Mouse (Mus musculus): ENCODE results near the gene Mvk.
A peak's percentile ranks its signal among the peaks of the same experiment; 100 is the strongest.

Gene Mvk

GRCm38 (mm10) chr5:114456995-114457605 is 13.0 kb downstream of the Mvk start:
- ATAC-seq (ENCODE audit: low TSS enrichment) = no peak

GRCm38 (mm10) chr5:114461238-114461637 is 17.2 kb downstream of the Mvk start:
- ATAC-seq (ENCODE audit: low TSS enrichment) = peak; percentile 91

- no peak for ATAC-seq (ENCODE audit: low TSS enrichment)
Measured at GRCm38 (mm10) chr5:114462067-114463040, 18.3 kb downstream of the Mvk start.

DNA sequence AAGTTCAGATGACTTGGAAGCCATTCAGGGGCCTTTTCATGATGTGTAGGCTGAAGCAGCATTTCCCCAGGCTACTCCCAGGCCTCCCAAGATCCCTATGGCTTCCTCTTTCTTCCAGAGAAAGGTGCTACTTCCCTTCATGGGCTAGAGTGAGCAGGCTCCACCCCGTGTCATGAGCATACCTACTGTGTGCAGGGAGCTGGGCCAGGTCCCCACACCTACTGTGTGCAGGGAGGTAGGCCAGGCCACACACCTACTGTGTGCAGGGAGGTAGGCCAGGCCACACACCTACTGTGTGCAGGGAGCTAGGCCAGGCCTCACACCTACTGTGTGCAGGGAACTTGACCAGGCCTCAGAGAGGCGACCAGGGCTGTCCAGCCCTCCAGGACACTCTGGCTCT is 20.5 kb downstream of the Mvk start:
- ATAC-seq (ENCODE audit: low TSS enrichment) = no peak

GRCm38 (mm10) chr5:114465641-114466040 is 21.6 kb downstream of the Mvk start:
- no peak for ATAC-seq (ENCODE audit: low TSS enrichment)

GRCm38 (mm10) chr5:114467019-114467418 is 22.9 kb downstream of the Mvk start:
- no peak for ATAC-seq (ENCODE audit: low TSS enrichment)

DNA sequence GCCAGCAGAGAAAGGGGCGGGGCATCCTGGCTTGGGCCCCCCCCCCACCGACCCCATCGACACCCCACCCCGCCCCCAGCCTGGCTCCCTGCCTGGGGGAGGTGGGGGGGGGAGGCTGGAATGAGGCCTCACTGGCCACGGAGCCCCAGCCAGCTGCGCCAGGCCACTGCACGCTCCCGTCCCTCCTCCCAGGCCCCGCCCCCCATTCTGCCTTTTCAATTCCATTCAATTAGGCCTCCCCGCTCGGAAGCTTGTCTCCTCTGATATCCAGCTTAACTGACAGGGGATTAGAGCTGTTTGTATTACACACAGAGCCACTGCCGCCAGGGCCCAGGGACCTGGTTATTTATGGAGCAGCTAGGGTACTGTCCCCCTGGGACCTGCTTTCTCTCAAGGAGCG is 23.4 kb downstream of the Mvk start:
- peak; percentile 38; the same call in 1 of the 2 replicates for ATAC-seq (ENCODE audit: low TSS enrichment)

DNA sequence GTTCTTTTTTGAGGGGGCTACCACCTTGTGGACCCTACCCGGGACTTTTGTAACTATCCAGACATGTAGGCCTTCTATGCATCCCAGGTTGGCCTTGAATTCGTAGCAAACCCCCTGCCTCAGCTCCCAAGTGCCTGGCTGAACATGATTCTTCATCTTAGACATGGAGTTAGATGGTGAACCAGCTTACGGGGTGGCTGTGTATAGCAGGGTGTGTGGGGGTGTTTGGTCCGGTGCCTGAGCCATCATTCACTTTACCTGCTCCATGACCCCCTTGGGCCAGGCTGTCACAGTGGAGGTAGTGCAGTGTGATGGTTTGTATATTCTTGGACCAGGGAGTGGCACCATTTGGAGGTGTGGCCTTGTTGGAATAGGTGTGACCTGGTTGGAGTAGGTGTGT is 23.9 kb downstream of the Mvk start:
- no peak for ATAC-seq (ENCODE audit: low TSS enrichment)

DNA sequence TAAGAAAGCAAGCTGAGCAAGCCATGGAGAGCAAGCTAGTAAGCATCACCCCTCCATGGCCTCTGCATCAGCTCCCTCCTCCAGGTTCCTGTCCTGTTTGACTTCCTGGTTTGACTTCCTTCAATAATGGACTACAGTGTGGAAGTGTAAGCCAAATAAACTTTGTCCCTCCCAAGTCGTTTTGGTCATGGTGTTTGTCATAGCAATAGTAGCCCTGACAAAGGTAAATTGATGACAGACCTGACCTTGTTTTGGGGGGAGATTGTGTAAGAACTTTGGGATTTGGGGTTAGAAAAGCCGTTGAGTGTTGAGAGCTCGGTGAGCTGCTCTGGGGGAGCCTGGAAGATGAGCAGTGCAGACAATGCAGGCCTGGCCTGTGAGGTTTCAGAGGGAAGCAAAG is 26.3 kb downstream of the Mvk start:
- no peak for ATAC-seq (ENCODE audit: low TSS enrichment)

DNA sequence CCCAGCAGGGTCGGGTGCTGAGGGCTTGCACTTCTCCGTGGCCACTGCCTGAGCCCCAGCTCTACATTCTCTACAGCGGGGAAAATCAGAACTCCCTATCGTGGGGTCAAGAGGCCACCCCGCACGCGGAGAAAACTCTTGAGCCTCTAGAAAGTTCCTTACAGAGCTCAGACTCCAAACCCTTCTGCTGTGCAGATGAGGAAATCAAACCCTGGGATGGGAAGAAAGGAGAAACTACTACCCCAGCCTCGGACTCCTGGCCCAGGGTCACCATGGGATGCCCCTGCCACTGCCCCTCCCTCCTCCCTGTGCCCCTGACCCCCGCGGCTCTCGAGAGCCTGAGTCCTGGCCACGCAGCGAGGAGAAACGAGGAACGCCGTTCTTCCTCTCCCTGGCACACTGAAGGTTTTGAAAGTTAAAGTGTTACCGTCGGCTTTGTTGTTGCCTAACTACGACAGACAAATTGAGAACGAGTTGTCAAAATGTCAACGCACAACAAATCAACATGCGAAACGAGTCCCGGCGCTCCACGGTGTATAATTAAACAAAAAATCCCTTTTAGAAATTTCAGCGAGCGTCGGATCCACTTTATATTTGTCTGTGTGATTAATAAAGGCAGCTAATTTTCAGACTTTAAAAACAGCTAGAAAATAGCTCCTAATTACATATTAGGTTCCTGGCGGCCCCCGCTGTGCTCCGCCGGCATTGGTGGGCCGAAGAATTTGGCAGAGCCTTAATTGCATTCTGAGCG is 30.8 kb downstream of the Mvk start:
- no peak for ATAC-seq (ENCODE audit: low TSS enrichment)

GRCm38 (mm10) chr5:114478267-114478666 is 34.2 kb downstream of the Mvk start:
- no peak for ATAC-seq (ENCODE audit: low TSS enrichment)

DNA sequence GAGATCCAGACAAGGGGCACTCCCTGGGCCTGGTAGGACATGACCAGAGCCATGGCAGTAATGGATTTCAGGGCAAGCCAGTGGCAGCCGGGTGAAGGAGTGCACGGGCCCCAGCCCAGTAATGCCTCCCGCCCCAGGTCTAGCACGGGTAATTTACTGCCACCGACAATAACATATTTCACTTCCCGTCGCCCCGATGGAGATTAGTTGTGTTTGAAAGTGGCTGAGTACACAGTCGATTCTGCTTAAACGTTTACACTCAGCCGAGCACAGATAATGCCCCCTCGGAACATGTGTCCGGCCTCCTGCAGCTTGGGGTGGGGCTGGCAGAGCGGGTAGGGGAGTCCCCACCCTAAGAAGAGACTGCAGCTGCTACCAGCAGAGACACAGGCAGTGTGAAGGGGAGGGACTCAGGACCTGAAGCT is 38.5 kb downstream of the Mvk start:
- no peak for ATAC-seq (ENCODE audit: low TSS enrichment)

- ATAC-seq (ENCODE audit: low TSS enrichment) = no peak
Measured at GRCm38 (mm10) chr5:114485685-114486084, 41.6 kb downstream of the Mvk start.

DNA sequence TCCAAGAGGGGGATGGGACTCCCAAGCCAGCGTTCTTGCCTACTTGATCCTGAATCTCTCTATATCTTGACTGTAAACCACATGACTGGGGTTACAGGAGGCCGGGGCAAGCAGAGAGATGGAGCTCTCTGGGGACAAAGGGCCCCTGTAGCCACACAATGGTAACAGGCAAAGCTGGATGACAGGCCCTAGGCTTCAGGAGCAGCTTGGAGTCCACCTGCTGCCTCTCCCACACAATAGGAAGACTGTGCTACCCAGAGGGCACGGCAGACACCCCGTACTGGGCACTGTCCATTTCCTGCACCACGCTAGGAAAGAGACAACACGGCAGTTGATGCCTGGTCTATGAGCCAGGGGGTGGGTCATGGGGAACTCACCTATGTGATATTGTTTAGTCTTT is 45.5 kb downstream of the Mvk start:
- 0 out of 2 replicates have a peak, but pooled peaks have one; percentile 31 for ATAC-seq (ENCODE audit: low TSS enrichment)

DNA sequence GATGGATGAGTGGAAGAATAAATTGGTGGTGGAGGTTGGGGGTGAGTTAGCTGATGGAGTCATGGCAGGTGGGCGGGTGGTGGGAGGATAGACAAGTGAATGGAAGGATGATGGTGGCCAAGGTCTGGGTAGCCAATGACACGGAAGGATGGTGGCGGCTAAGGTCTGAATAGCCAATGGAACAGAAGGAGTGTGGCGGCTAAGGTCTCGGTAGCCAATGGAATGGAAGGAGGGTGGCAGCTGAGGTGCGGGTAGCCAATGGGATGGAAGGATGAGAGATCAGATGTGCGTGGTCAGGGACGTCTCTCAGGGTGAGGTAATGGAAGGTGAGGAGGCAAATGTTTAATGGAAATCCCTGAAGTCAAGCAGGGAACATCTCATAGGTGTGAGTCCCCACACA is 46.2 kb downstream of the Mvk start:
- ATAC-seq (ENCODE audit: low TSS enrichment) = no peak

- ATAC-seq (ENCODE audit: low TSS enrichment) = no peak
Measured at GRCm38 (mm10) chr5:114494761-114495160, 50.7 kb downstream of the Mvk start.

DNA sequence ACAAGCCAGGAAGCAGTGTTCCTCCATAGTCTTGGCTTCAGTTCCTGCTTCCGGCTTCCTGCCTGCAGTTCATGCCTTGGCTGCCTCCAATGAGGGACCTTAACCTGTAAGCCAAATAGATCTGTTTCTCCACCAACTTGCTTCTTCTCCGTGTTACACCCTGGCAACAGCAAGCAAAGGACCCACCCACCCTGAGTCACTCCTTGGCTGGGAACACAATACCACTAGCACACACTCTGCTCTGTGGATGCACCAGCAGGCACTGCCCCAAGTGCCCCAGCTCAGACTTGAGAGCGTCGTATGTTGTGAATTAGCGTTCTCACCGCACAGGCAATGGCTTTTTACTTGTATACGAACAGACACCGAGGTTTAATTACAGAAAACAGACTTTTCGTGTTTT is 57.2 kb downstream of the Mvk start:
- ATAC-seq (ENCODE audit: low TSS enrichment) = no peak

- ATAC-seq (ENCODE audit: low TSS enrichment) = no peak
Measured at GRCm38 (mm10) chr5:114504826-114505225, 60.8 kb downstream of the Mvk start.

DNA sequence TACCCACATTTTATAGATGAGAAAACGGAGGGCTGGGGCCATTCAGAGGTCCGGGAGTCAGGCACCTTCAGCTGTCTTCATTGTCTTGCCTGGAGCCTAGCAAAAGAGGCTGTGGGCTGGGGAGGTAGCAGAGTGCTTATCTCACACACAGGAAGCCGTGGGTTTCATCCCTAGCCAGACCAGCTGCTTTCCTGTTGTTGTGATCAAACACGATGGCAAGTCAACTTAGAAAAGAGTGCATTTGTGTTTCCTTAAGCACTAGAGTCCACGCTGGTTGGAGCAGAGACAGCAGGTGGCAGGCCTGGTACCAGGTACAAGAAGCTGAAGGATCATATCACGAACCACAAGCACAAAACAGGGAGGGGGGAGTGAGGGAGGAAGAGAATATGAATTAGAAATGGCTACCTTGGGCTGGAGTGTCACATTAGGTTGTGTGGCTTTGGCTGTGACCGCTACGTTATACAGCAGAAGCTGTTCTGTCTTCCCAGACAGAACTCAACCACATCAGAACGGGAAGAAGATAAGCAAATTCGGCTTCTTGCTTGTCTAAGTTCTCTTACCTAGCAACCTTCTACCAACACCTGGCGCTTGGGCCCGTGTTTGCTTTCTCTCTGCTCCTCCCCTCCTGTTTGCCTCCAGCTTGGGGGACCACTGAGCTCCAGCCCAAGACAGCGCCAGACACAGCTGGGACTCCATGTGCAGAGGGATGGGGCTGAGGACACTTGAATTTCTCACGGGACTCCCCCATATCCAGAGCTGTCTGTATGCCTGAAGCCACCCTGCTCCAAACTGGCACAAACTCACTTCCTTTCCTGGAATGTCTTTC is 61.4 kb downstream of the Mvk start:
- ATAC-seq (ENCODE audit: low TSS enrichment) = no peak

DNA sequence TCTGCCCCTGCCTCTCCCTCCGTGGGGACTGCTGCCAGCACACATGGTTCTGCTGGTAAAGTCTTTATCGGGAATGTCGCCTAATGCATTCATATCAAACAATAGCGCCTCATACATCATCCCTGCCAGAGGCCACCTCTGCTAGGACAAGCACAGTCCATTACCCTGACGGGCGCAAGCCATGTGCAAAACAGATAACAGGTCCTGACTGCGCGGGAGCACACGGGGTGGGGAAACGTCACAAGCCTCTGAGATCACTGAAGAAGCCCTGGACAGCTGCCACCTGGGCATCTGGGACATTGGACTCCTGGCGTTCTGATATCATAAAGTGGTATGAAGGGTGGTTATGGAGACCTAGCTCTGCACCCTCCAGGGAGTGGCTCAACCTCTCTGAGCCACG is 63.3 kb downstream of the Mvk start:
- ATAC-seq (ENCODE audit: low TSS enrichment) = no peak

GRCm38 (mm10) chr5:114507964-114508363 is 63.9 kb downstream of the Mvk start:
- no peak for ATAC-seq (ENCODE audit: low TSS enrichment)

DNA sequence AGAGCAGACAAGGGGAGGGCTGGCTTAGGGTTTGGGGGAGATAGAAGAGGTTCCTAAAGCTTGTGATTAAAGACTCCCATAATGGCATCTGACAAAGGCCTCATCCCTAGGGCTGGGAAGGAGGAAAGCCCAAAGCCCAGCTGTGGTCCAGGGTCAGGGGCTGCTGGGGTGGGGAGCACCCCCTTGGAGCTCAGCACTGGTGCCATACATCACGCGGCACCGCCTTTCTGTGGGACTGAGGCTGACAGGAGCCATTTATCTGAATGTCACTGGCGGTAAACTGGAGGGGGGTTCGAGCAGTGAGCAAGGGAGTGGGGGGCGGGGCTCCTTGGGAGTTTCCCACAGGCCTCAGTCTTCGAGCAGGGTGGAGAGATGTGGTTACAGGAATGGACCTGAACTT is 65.4 kb downstream of the Mvk start:
- no peak for ATAC-seq (ENCODE audit: low TSS enrichment)

Data from frontal cortex, adult (tissue).